Mouse (Mus musculus): ENCODE data around the gene Trhr2. TPM values are rescaled to one million over a fixed set of nuclear protein-coding genes. Genes with fewer than 3 reads are reported as not detected.

Gene Trhr2
- total and polyA plus RNA-seq, 2 experiments from 2014 or later: not detected

- ATAC-seq (ENCODE audit: insufficient read depth, low read depth) (no peak), DNase-seq (ENCODE audit: low spot score) (no peak)
- Histone ChIP-seq H3K27ac (ENCODE audit: low read depth) (peak overlapping the region; percentile 35), H3K4me2 (ENCODE audit: low read depth, low read length) (no peak overlapping the region), H3K9ac (replicated peaks; ENCODE audit: low read depth, low read length) (no peak overlapping the region), H3K4me3 (ENCODE audit: low read depth, low read length) (no peak overlapping the region), H3K27me3 (ENCODE audit: control insufficient read depth, insufficient read depth, low read length) (no peaks in the 10 kb centered on the region), H3K9me3 (replicated peaks; ENCODE audit: control insufficient read depth, low read length) (no peaks in the 10 kb centered on the region), H3K4me1 (ENCODE audit: control insufficient read depth, insufficient read depth) (peaks cover 40% of the 10 kb centered on the region), H3K36me3 (replicated peaks; ENCODE audit: control insufficient read depth, insufficient read depth, low read length) (peaks cover 5% of the 10 kb centered on the region; the same call in 1 of the 2 replicates)
- 22% methylated on average over 11 of the region's 11 CpGs for WGBS
- TF ChIP-seq EP300 (IDR thresholded peaks at IDR 0.05; ENCODE audit: low read depth) (no peak), CTCF (IDR thresholded peaks at IDR 0.05; ENCODE audit: low read depth) (no peak)
Observed at GRCm38 (mm10) chr8:122322792-122323191, 37.8 kb downstream of the Trhr2 start.

- WGBS: 76% methylated on average over 7 of the region's 7 CpGs
- Histone ChIP-seq H3K4me1 (ENCODE audit: control insufficient read depth, insufficient read depth) (peaks cover 40% of the 10 kb centered on the region), H3K27me3 (ENCODE audit: control insufficient read depth, insufficient read depth, low read length) (no peaks in the 10 kb centered on the region), H3K27ac (ENCODE audit: low read depth) (peak overlapping the region; percentile 35), H3K4me2 (ENCODE audit: low read depth, low read length) (no peak overlapping the region), H3K9me3 (replicated peaks; ENCODE audit: control insufficient read depth, low read length) (no peaks in the 10 kb centered on the region), H3K9ac (replicated peaks; ENCODE audit: low read depth, low read length) (no peak overlapping the region), H3K4me3 (ENCODE audit: low read depth, low read length) (no peak overlapping the region), H3K36me3 (replicated peaks; ENCODE audit: control insufficient read depth, insufficient read depth, low read length) (peaks cover 8% of the 10 kb centered on the region; the same call in 1 of the 2 replicates)
- no peak for DNase-seq (ENCODE audit: low spot score)
- no peak for ATAC-seq (ENCODE audit: insufficient read depth, low read depth)
- TF ChIP-seq EP300 (IDR thresholded peaks at IDR 0.05; ENCODE audit: low read depth) (no peak), CTCF (IDR thresholded peaks at IDR 0.05; ENCODE audit: low read depth) (no peak)
Observed at GRCm38 (mm10) chr8:122322126-122322525, 38.4 kb downstream of the Trhr2 start.

DNA sequence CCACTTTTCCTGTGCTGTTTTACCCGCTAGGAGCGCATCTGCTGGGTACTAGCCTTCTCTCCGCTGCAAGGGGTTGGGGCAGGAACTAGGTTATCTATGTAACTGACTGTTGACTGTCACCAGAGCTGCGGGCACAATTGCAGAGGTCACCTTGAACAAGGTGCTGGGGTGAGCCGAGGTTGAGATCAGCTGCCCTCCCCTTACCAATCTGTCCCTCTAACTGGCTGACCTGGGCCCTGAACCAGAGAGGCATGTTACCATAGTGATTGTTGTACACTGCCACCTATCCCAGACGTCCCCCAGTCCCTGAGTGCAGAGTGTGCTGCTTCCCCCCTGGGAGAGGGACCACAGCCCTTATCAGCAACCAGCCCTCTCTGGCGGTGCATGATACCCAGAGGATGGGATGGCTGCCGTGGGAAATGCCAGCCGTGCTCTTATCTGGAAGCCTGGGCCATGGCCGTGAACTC, 39.1 kb downstream of the Trhr2 start:
- peak; percentile 29 for ATAC-seq (ENCODE audit: insufficient read depth, low read depth)
- peaks cover 12% of the 10 kb centered on the region; the same call in 1 of the 2 replicates for H3K36me3 ChIP-seq (replicated peaks; ENCODE audit: control insufficient read depth, insufficient read depth, low read length)
- no peak overlapping the region for H3K9ac ChIP-seq (replicated peaks; ENCODE audit: low read depth, low read length)
- H3K4me3 ChIP-seq (ENCODE audit: low read depth, low read length): no peak overlapping the region
- WGBS: 31% methylated on average over 10 of the region's 10 CpGs
- no peaks in the 10 kb centered on the region for H3K27me3 ChIP-seq (ENCODE audit: control insufficient read depth, insufficient read depth, low read length)
- peak overlapping the region; percentile 28; the same call in 1 of the 2 replicates for H3K27ac ChIP-seq (ENCODE audit: low read depth)
- TF ChIP-seq EP300 (IDR thresholded peaks at IDR 0.05; ENCODE audit: low read depth) (no peak), CTCF (IDR thresholded peaks at IDR 0.05; ENCODE audit: low read depth) (no peak; the same call in 1 of the 2 replicates)
- H3K9me3 ChIP-seq (replicated peaks; ENCODE audit: control insufficient read depth, low read length): no peaks in the 10 kb centered on the region
- peaks cover 40% of the 10 kb centered on the region for H3K4me1 ChIP-seq (ENCODE audit: control insufficient read depth, insufficient read depth)
- peak overlapping the region; percentile 6; the same call in 1 of the 2 replicates for H3K4me2 ChIP-seq (ENCODE audit: low read depth, low read length)
- no peak for DNase-seq (ENCODE audit: low spot score)

GRCm38 (mm10) chr8:122320541-122320940, 40.0 kb downstream of the Trhr2 start:
- H3K4me3 ChIP-seq (ENCODE audit: low read depth, low read length): no peak overlapping the region
- peaks cover 12% of the 10 kb centered on the region for H3K36me3 ChIP-seq (replicated peaks; ENCODE audit: control insufficient read depth, insufficient read depth, low read length)
- H3K9me3 ChIP-seq (replicated peaks; ENCODE audit: control insufficient read depth, low read length): no peaks in the 10 kb centered on the region
- H3K27me3 ChIP-seq (ENCODE audit: control insufficient read depth, insufficient read depth, low read length): no peaks in the 10 kb centered on the region
- H3K4me1 ChIP-seq (ENCODE audit: control insufficient read depth, insufficient read depth): peaks cover 47% of the 10 kb centered on the region
- TF ChIP-seq CTCF (IDR thresholded peaks at IDR 0.05; ENCODE audit: low read depth): no peak
- TF ChIP-seq EP300 (IDR thresholded peaks at IDR 0.05; ENCODE audit: low read depth): no peak
- no peak overlapping the region for H3K4me2 ChIP-seq (ENCODE audit: low read depth, low read length)
- H3K9ac ChIP-seq (replicated peaks; ENCODE audit: low read depth, low read length): no peak overlapping the region
- no peak overlapping the region for H3K27ac ChIP-seq (ENCODE audit: low read depth)
- WGBS: 61% methylated on average over 3 of the region's 3 CpGs
- no peak for DNase-seq (ENCODE audit: low spot score)
- ATAC-seq (ENCODE audit: insufficient read depth, low read depth): no peak

DNA sequence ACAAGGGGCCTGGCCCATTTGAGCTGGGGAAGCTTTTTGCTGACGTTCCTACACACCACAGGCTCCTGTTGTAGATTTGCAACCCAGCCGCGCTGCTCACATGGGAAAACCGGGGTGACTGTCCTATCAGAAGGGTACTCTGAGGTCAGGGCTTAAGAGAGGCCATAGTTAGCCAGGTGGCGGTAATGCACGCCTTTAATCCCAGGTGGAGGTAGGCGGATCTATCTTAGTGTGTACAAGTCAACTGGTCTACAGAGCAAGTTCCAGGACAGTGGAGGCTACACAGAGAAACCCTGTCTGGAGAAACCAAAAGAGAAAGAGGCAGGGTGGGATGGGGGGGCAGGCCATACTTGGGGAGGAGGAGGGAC, 40.9 kb downstream of the Trhr2 start:
- no peak for ATAC-seq (ENCODE audit: insufficient read depth, low read depth)

More for the DNA sequence above, 40.9 kb downstream of the Trhr2 start:
- Histone ChIP-seq H3K36me3 (replicated peaks; ENCODE audit: control insufficient read depth, insufficient read depth, low read length) (peaks cover 12% of the 10 kb centered on the region), H3K27me3 (ENCODE audit: control insufficient read depth, insufficient read depth, low read length) (no peaks in the 10 kb centered on the region), H3K9me3 (replicated peaks; ENCODE audit: control insufficient read depth, low read length) (no peaks in the 10 kb centered on the region), H3K4me3 (ENCODE audit: low read depth, low read length) (no peak overlapping the region), H3K4me2 (ENCODE audit: low read depth, low read length) (no peak overlapping the region), H3K4me1 (ENCODE audit: control insufficient read depth, insufficient read depth) (peaks cover 48% of the 10 kb centered on the region), H3K9ac (replicated peaks; ENCODE audit: low read depth, low read length) (no peak overlapping the region), H3K27ac (ENCODE audit: low read depth) (no peak overlapping the region)
- TF ChIP-seq EP300 (IDR thresholded peaks at IDR 0.05; ENCODE audit: low read depth) (no peak), CTCF (IDR thresholded peaks at IDR 0.05; ENCODE audit: low read depth) (no peak)
- WGBS: 82% methylated on average over 7 of the region's 7 CpGs
- DNase-seq (ENCODE audit: low spot score): no peak
